Mouse (Mus musculus) embryonic facial prominence, embryonic 14.5 days (tissue): ENCODE measurements around the gene Glrx5. TPM values are rescaled to one million over a fixed set of nuclear protein-coding genes. Genes with fewer than 3 reads are reported as not detected.
A peak's percentile ranks its signal among the peaks of the same experiment; 100 is the strongest.

Experiments used
- ATAC-seq: fragments of 200-750 bp; cut with Nextera tagmentation; 2 replicates; pipeline ENCODE4 v1.8.0; 2017; ENCODE audit warnings: low read depth, moderate number of reproducible peaks, moderate TSS enrichment
- DNase-seq: peaks from one replicate; pipeline ENCODE4 v3.0.0-alpha.2; 2015; ENCODE audit warnings: low spot score
- H3K27ac ChIP-seq: fragments of 300-500 bp; sonication (generic); replicated peaks from 2 replicates; pipeline ENCODE4 v1.5.1; 2014; ENCODE audit warnings: low read depth, mild to moderate bottlenecking, low read length, moderate library complexity
- H3K27me3 ChIP-seq: fragments of 300-500 bp; sonication (generic); replicated peaks from 2 replicates; pipeline ENCODE4 v1.6.1; 2014; ENCODE audit warnings: low read length; ENCODE audit not compliant: control insufficient read depth, insufficient read depth
- H3K36me3 ChIP-seq: fragments of 300-500 bp; sonication (generic); 2 replicates; pipeline ENCODE4 v1.6.1; 2014; ENCODE audit warnings: low read length, mixed read lengths; ENCODE audit not compliant: control insufficient read depth, insufficient read depth
- H3K4me1 ChIP-seq: fragments of 300-500 bp; sonication (generic); 2 replicates; pipeline ENCODE4 v1.6.1; 2014; ENCODE audit warnings: antibody characterized with exemption, low read length; ENCODE audit not compliant: control insufficient read depth, insufficient read depth
- H3K4me2 ChIP-seq: fragments of 300-500 bp; sonication (generic); 2 replicates; pipeline ENCODE4 v1.6.1; 2014; ENCODE audit warnings: low read depth, mild to moderate bottlenecking, low read length, moderate library complexity, mixed read lengths
- H3K4me3 ChIP-seq: fragments of 300-500 bp; sonication (generic); 2 replicates; pipeline ENCODE4 v1.5.1; 2014; ENCODE audit warnings: low read depth, mild to moderate bottlenecking, low read length
- H3K9ac ChIP-seq: fragments of 300-500 bp; sonication (generic); 2 replicates; pipeline ENCODE4 v1.6.1; 2014; ENCODE audit warnings: low read depth, mild to moderate bottlenecking, low read length, moderate library complexity, mixed read lengths
- H3K9me3 ChIP-seq: fragments of 300-500 bp; sonication (generic); 2 replicates; pipeline ENCODE4 v1.6.1; 2016; ENCODE audit warnings: low read length; ENCODE audit not compliant: control insufficient read depth
- WGBS: fragments of 180-500 bp; shearing (Covaris S2); extraction: QIAGEN DNeasy Blood & Tissue Kit; methylation state at CpG from one replicate; pipeline ENCODE4 v1.1.7; 2014; 5-methylcytosine and 5-hydroxymethylcytosine counted together
- polyA plus RNA-seq: library from polyadenylated mRNA; unstranded; fragments of >200 nt; fragmentation: Nextera tagmentation; extraction: Ambion mirVana; gene quantifications from 2 replicates; pipeline ENCODE4 v1.2.1, GENCODE M21; 2014

Glrx5 gene
- polyA plus RNA-seq, 1 experiment from 2014 or later = 183 TPM

GRCm38 (mm10) chr12:105009370-105010212 lies 22.9 kb upstream of the Glrx5 start, which contains the start of gene Syne3:
TSS of gene Syne3 (minus strand) at chr12:105009809.
- Histone ChIP-seq H3K9ac (peak within 1 kb of the TSS; percentile 72), H3K4me3 (peak within 1 kb of the TSS; percentile 67), H3K9me3 (no peaks in the 10 kb centered on the region), H3K36me3 (no peaks in the 10 kb centered on the region), H3K27ac (peak within 1 kb of the TSS; percentile 39; the same call in 1 of the 2 replicates), H3K4me1 (peaks cover 23% of the 10 kb centered on the region), H3K4me2 (peak within 1 kb of the TSS; percentile 98), H3K27me3 (no peaks in the 10 kb centered on the region; the same call in 1 of the 2 replicates)
- DNase-seq (peak; percentile 67), ATAC-seq (peak; percentile 75)
- 0% methylated on average over 23 of the region's 66 CpGs for WGBS

DNA sequence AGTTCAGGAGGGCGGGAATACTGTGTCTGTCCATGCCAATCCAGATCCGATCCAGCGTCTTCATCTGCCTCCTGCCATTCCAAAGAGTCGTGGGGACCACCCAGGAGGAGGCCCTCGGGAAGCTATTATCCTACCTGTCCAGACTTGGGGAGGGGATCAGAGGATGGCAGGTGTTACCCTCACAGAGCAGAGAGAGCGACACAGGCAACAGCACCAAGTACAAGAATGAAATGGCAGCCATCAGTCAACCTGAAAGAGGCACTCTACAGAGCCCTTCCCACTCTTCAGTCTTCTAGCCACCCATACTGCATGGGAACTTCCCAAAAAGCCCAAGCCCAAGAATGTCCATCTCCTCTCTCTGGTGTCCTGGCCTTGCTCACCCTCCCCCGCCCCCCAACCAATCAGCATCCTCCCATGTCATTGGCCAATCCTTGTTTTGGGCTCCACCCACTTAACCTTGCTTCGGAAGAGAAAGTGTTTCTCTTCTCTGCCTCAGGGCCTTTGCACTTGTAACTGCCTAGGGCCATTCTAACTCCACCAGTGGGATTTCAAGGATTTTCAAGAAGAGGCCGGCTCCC lies 22.2 kb upstream of the Glrx5 start:
- peak; percentile 23; the same call in 1 of the 2 replicates for ATAC-seq
- Histone ChIP-seq H3K27ac (no peak overlapping the region), H3K4me1 (peaks cover 23% of the 10 kb centered on the region), H3K9ac (peak overlapping the region; percentile 72), H3K27me3 (no peaks in the 10 kb centered on the region; the same call in 1 of the 2 replicates), H3K4me3 (peak overlapping the region; percentile 67), H3K4me2 (peak overlapping the region; percentile 98), H3K9me3 (no peaks in the 10 kb centered on the region), H3K36me3 (no peaks in the 10 kb centered on the region)
- no peak for DNase-seq
- 22% methylated on average over 9 of the region's 9 CpGs for WGBS

- Histone ChIP-seq H3K9ac (no peak overlapping the region), H3K4me3 (no peak overlapping the region), H3K27me3 (no peaks in the 10 kb centered on the region; the same call in 1 of the 2 replicates), H3K9me3 (no peaks in the 10 kb centered on the region), H3K4me2 (no peak overlapping the region), H3K36me3 (no peaks in the 10 kb centered on the region), H3K27ac (no peak overlapping the region), H3K4me1 (peaks cover 23% of the 10 kb centered on the region)
- DNase-seq (no peak), ATAC-seq (no peak)
- 90% methylated on average over 1 of the region's 1 CpGs for WGBS
Measured at GRCm38 (mm10) chr12:105011589-105011988, 20.9 kb upstream of the Glrx5 start.

DNA sequence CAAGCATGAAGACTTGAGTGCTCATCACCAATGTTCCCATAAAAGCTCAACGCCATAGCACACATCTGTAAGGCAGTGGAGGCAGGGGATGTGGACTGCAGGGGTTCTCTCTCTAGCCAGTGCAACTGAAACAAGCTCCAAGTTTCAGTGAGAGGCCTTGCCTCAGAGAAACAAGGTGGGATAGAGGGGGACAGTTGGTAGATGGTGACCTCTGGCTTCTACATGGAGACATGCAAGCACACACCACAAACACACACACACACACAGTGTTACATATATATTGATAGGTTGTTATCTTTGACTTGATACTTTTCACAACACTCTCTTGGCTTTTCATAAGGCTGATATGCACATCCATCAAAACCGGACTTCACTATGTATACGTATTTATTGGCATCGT lies 20.2 kb upstream of the Glrx5 start:
- Histone ChIP-seq H3K9ac (no peak overlapping the region), H3K9me3 (no peaks in the 10 kb centered on the region), H3K27ac (peak overlapping the region; percentile 79), H3K4me1 (peaks cover 23% of the 10 kb centered on the region), H3K27me3 (no peaks in the 10 kb centered on the region; the same call in 1 of the 2 replicates), H3K4me3 (no peak overlapping the region), H3K36me3 (no peaks in the 10 kb centered on the region), H3K4me2 (no peak overlapping the region)
- 88% methylated on average over 4 of the region's 4 CpGs for WGBS
- no peak for DNase-seq
- no peak for ATAC-seq

GRCm38 (mm10) chr12:105013065-105013464 lies 19.4 kb upstream of the Glrx5 start:
- Histone ChIP-seq H3K36me3 (no peaks in the 10 kb centered on the region), H3K27ac (peak overlapping the region; percentile 79), H3K4me2 (peak overlapping the region; percentile 43), H3K4me1 (peaks cover 23% of the 10 kb centered on the region), H3K9ac (peak overlapping the region; percentile 19; the same call in 1 of the 2 replicates), H3K27me3 (no peaks in the 10 kb centered on the region; the same call in 1 of the 2 replicates), H3K4me3 (0 out of 2 replicates have a peak overlapping the region, but pooled peaks have one; percentile 8), H3K9me3 (no peaks in the 10 kb centered on the region)
- WGBS = 18% methylated on average over 17 of the region's 17 CpGs
- DNase-seq (peak; percentile 93), ATAC-seq (0 out of 2 replicates have a peak, but pooled peaks have one; percentile 7)

DNA sequence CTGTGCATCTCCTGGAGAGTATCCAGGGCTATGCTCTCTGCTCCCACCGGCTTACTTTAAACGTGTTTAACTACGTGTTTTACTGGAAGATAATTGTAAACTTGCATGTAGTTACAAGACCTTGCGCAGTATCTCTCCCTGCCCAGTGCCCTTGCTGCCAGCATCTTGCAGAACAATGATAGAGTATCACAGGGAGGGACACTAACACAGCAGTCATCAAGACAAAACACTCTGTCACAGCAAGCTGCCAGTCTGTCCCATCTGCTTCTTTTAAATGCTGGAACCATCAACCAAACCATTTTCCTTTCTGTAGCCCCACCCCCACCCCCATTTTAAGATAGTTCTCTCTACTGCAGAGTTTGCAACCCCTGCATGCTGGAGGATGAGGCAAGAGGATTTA lies 16.3 kb upstream of the Glrx5 start:
- Histone ChIP-seq H3K27ac (no peak overlapping the region), H3K9ac (no peak overlapping the region), H3K36me3 (no peaks in the 10 kb centered on the region), H3K9me3 (no peaks in the 10 kb centered on the region), H3K4me2 (no peak overlapping the region), H3K4me3 (no peak overlapping the region), H3K27me3 (no peaks in the 10 kb centered on the region), H3K4me1 (peaks cover 8% of the 10 kb centered on the region; the same call in 1 of the 2 replicates)
- no peak for ATAC-seq
- WGBS = 58% methylated on average over 4 of the region's 4 CpGs
- no peak for DNase-seq

DNA sequence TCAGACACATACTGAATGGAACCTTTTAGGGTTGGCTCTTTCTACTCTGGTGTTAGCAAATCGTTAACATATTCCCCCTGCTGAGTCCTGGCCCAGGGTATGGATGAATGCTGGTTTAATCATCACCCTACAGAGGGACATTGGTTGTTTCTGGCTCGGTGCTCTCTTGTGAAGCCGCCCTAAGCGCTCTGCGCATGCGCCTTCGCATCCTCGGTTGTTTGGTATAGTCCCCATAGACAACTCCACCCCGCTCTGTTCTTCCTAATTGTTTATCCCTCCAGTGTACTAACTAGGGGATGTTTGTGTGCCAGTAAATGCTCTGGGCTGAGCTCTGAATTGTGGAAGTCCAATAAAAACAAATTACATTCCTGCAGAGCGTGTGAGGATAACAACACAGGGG lies 15.8 kb upstream of the Glrx5 start:
- H3K4me3 ChIP-seq = no peak overlapping the region
- no peaks in the 10 kb centered on the region for H3K9me3 ChIP-seq
- no peak overlapping the region for H3K27ac ChIP-seq
- no peak overlapping the region for H3K9ac ChIP-seq
- H3K27me3 ChIP-seq = no peaks in the 10 kb centered on the region
- H3K4me1 ChIP-seq = peaks cover 8% of the 10 kb centered on the region; the same call in 1 of the 2 replicates
- 75% methylated on average over 10 of the region's 10 CpGs for WGBS
- ATAC-seq (no peak), DNase-seq (no peak)
- no peaks in the 10 kb centered on the region for H3K36me3 ChIP-seq
- no peak overlapping the region for H3K4me2 ChIP-seq

DNA sequence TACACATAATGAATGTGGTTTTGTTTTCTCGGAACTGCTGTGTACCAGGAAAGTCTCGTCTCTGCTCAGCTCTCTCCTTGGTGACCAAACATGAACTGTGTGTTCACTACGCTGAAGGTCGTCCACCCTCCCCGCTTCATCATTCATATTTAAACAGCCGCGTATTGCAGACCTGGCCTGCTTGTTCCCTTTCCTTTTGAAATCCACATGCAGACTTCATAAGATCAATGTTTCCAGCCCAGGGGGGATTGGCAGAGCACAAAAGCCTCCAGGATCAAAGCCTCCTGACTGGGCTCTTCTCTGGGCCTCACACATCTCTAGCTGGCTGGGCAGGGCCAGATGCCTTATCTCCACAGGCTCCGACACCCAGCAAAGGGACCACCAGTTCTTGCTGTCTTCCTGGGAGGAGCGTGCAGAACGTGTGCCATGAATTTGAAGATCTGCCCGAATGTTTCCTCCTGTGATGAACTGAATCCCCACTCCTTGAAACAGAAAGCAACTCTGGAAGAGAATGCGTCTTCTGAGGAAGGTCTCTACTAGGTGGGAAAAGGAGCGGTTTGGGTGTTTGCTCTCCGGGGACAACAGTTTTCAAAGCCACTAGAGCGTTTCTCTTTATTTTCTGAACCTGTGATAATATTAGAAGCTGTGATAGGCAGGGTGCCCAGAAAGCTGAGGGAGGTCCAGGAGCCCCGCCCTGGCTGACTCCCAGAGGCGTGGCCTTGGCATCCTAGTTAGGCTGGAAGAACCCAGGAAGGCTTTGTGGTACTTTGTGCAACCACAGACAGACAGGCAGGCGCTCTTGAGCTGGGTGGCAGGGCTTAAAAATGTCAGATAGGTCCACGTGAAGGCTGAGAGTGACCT lies 12.9 kb upstream of the Glrx5 start:
- ATAC-seq = 0 out of 2 replicates have a peak, but pooled peaks have one; percentile 15
- Histone ChIP-seq H3K9ac (no peak overlapping the region), H3K36me3 (no peaks in the 10 kb centered on the region)

More for the DNA sequence above, 12.9 kb upstream of the Glrx5 start:
- Histone ChIP-seq H3K4me2 (no peak overlapping the region), H3K9me3 (peaks cover 14% of the 10 kb centered on the region; the same call in 1 of the 2 replicates), H3K27me3 (no peaks in the 10 kb centered on the region), H3K27ac (no peak overlapping the region; the same call in 1 of the 2 replicates), H3K4me1 (no peaks in the 10 kb centered on the region), H3K4me3 (no peak overlapping the region)
- 65% methylated on average over 19 of the region's 19 CpGs for WGBS
- DNase-seq = no peak
